Mouse (Mus musculus) lung, adult 2 months (tissue): Measurements from ENCODE around the gene Ghr.

Experiments used
- CTCF ChIP-seq: fragments of 200-500 bp; IDR thresholded peaks from 2 replicates; pipeline ENCODE4 v1.5.1; 2011; ENCODE audit warnings: mild to moderate bottlenecking, low read length, control low read depth; ENCODE audit not compliant: insufficient read depth
- POLR2A ChIP-seq: fragments of 200-500 bp; IDR thresholded peaks from 2 replicates; pipeline ENCODE4 v1.6.1; 2011; ENCODE audit warnings: low read depth, mild to moderate bottlenecking, control low read depth, low read length, borderline replicate concordance; ENCODE audit errors: extremely low read depth

DNA sequence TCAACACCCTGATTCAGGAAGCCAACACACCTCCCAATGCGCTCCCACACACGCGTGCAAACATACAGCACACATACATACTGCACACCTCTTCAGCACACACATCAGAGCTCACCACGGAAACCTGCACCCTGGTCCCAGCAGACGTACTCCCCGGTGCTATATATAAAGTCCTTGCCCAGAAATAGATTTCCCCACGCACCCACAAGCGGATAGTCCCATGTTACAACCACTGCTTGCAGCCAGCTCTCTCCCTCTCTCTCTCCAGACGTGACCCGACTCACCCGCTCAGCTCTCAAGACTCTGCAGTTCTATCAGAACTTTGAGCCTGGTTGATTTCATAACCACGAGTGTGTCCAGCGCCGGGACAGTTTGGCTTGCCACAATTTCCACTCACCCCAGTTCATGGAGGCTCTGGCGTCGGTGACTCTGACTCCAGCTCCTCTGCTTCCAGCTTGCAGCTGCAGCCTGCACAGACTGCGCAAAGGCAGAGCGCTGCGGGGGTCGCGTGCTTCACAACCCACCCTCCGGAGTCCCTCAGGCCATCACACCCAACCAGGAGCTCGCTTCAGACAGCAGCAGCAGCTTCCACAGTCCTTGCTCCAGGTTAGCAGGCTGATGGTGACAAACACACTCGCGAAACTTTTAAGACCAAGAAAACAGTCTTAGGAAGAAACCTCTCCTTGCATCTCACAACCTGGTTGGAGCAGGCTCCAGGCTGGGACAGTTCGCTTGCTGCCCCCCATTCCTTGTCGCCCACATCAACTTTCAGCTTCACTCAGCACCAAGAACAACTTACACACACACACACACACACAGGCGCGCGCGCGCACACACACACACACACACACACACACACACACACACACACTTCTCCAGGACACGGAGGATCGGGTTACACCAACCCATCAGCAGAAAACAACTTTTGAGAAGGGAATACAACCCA lies 1.2 kb downstream of the Ghr start:
- TF ChIP-seq CTCF = no peak
- TF ChIP-seq POLR2A = no peak
